Mouse (Mus musculus): ENCODE measurements around the gene Selenos. TPM values are rescaled to one million over a fixed set of nuclear protein-coding genes. Genes with fewer than 3 reads are reported as not detected.

The Selenos gene
- total and polyA plus RNA-seq, 3 experiments, result 30.0 to 51.9 (median 51.6) TPM

- no peak for DNase-seq (ENCODE audit: low spot score)
- H3K9me3 ChIP-seq (replicated peaks), result peaks cover 3% of the 10 kb centered on the region; the same call in 1 of the 2 replicates
- peaks cover 59% of the 10 kb centered on the region for H3K36me3 ChIP-seq (replicated peaks)
- TF ChIP-seq TAL1 (conservative IDR thresholded peaks at IDR 0.05; ENCODE audit: low read depth, low read length), result no peak
- no peak for TF ChIP-seq POLR2AphosphoS5 (IDR thresholded peaks at IDR 0.05; ENCODE audit: insufficient replicate concordance, low read depth, low read length)
- no peak for TF ChIP-seq GATA1 (IDR thresholded peaks at IDR 0.05; ENCODE audit: borderline replicate concordance, low read length)
- no peak overlapping the region for H3K4me3 ChIP-seq (ENCODE audit: low read depth, low read length)
- no peaks in the 10 kb centered on the region for H3K27me3 ChIP-seq (ENCODE audit: insufficient read depth, low read length)
- peaks cover 24% of the 10 kb centered on the region for H3K4me1 ChIP-seq (ENCODE audit: insufficient read depth, low read depth, low read length)
- no peak for ATAC-seq (ENCODE audit: extremely low read depth, insufficient number of reproducible peaks, low FRiP score, poor library complexity, severe bottlenecking)
These were observed 49.4 kb downstream of the Selenos start for GRCm38 (mm10) chr7:66128857-66129256.

DNA sequence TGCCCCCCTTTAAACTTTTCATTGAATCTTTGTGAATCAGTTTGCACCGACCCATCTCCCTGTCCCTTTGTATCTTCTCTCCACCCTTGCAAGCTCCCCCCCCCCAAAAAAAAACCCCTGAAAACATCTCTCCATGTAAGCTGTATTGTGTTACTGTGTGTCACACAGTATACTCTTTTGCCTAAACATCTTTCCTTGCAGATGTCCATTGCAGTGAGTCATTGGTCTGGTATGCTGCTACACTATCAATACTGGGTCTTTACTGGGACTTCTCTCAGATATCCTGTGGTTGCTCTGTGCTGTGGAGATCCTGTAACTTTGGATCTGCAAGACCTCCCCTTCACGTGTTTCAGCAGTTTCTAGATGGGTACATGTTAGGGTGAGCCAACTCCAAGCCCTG is 50.8 kb downstream of the Selenos start:
- peaks cover 21% of the 10 kb centered on the region for H3K4me1 ChIP-seq (ENCODE audit: insufficient read depth, low read depth, low read length)
- H3K27me3 ChIP-seq (ENCODE audit: insufficient read depth, low read length), result no peaks in the 10 kb centered on the region
- DNase-seq (ENCODE audit: low spot score) (no peak), ATAC-seq (ENCODE audit: extremely low read depth, insufficient number of reproducible peaks, low FRiP score, poor library complexity, severe bottlenecking) (no peak)
- TF ChIP-seq GATA2 (IDR thresholded peaks at IDR 0.05; ENCODE audit: borderline replicate concordance, low read depth, low read length) (no peak), POLR2AphosphoS5 (IDR thresholded peaks at IDR 0.05; ENCODE audit: insufficient replicate concordance, low read depth, low read length) (no peak), CTCF (IDR thresholded peaks at IDR 0.05; ENCODE audit: low read depth, low read length) (no peak), TAL1 (conservative IDR thresholded peaks at IDR 0.05; ENCODE audit: low read depth, low read length) (no peak), GATA1 (IDR thresholded peaks at IDR 0.05; ENCODE audit: borderline replicate concordance, low read length) (no peak)
- peaks cover 50% of the 10 kb centered on the region for H3K36me3 ChIP-seq (replicated peaks)
- peaks cover 3% of the 10 kb centered on the region; the same call in 1 of the 2 replicates for H3K9me3 ChIP-seq (replicated peaks)
- H3K4me3 ChIP-seq (ENCODE audit: low read depth, low read length), result no peak overlapping the region

- ATAC-seq (ENCODE audit: extremely low read depth, insufficient number of reproducible peaks, low FRiP score, poor library complexity, severe bottlenecking) (no peak), DNase-seq (ENCODE audit: low spot score) (no peak)
- TF ChIP-seq GATA1 (IDR thresholded peaks at IDR 0.05; ENCODE audit: borderline replicate concordance, low read length), result no peak
- TF ChIP-seq TAL1 (conservative IDR thresholded peaks at IDR 0.05; ENCODE audit: low read depth, low read length), result no peak
- peaks cover 3% of the 10 kb centered on the region; the same call in 1 of the 2 replicates for H3K9me3 ChIP-seq (replicated peaks)
- H3K4me3 ChIP-seq (ENCODE audit: low read depth, low read length), result no peak overlapping the region
- peaks cover 33% of the 10 kb centered on the region for H3K4me1 ChIP-seq (ENCODE audit: insufficient read depth, low read depth, low read length)
- no peaks in the 10 kb centered on the region for H3K27me3 ChIP-seq (ENCODE audit: insufficient read depth, low read length)
- peaks cover 33% of the 10 kb centered on the region for H3K36me3 ChIP-seq (replicated peaks)
These were observed 52.5 kb downstream of the Selenos start for GRCm38 (mm10) chr7:66131776-66132421.

DNA sequence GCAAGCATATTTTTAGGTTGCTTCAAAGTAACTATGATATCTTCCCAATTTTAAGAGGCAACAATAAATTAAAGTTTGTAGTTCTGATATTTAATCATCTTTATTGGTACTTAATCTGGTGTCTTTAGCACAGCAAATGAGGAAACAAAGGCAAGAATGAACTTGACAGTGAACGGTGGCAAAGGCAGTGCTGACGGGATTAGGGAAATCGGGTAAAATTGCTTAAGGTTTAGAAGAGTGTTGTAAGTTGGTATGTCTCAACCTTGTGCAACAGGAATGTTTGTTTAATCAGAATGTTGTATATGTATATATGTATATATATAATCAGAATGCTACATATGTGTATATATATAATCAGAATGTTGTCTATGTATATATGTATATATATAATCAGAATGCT is 54.7 kb downstream of the Selenos start:
- H3K9me3 ChIP-seq (replicated peaks), result peaks cover 3% of the 10 kb centered on the region; the same call in 1 of the 2 replicates
- no peak overlapping the region for H3K4me3 ChIP-seq (ENCODE audit: low read depth, low read length)
- no peak for DNase-seq (ENCODE audit: low spot score)
- no peaks in the 10 kb centered on the region for H3K27me3 ChIP-seq (ENCODE audit: insufficient read depth, low read length)
- H3K36me3 ChIP-seq (replicated peaks), result peaks cover 27% of the 10 kb centered on the region
- no peak for ATAC-seq (ENCODE audit: extremely low read depth, insufficient number of reproducible peaks, low FRiP score, poor library complexity, severe bottlenecking)
- peaks cover 46% of the 10 kb centered on the region for H3K4me1 ChIP-seq (ENCODE audit: insufficient read depth, low read depth, low read length)
- no peak for TF ChIP-seq TAL1 (conservative IDR thresholded peaks at IDR 0.05; ENCODE audit: low read depth, low read length)
- TF ChIP-seq POLR2AphosphoS5 (IDR thresholded peaks at IDR 0.05; ENCODE audit: insufficient replicate concordance, low read depth, low read length), result no peak
- TF ChIP-seq GATA2 (IDR thresholded peaks at IDR 0.05; ENCODE audit: borderline replicate concordance, low read depth, low read length), result no peak
- TF ChIP-seq GATA1 (IDR thresholded peaks at IDR 0.05; ENCODE audit: borderline replicate concordance, low read length), result no peak
- no peak for TF ChIP-seq CTCF (IDR thresholded peaks at IDR 0.05; ENCODE audit: low read depth, low read length)

GRCm38 (mm10) chr7:66135644-66136043 is 56.2 kb downstream of the Selenos start:
- H3K4me1 ChIP-seq (ENCODE audit: insufficient read depth, low read depth, low read length), result peaks cover 55% of the 10 kb centered on the region
- no peak overlapping the region for H3K4me3 ChIP-seq (ENCODE audit: low read depth, low read length)
- DNase-seq (ENCODE audit: low spot score) (no peak), ATAC-seq (ENCODE audit: extremely low read depth, insufficient number of reproducible peaks, low FRiP score, poor library complexity, severe bottlenecking) (no peak)
- H3K36me3 ChIP-seq (replicated peaks), result peaks cover 33% of the 10 kb centered on the region
- peaks cover 3% of the 10 kb centered on the region; the same call in 1 of the 2 replicates for H3K9me3 ChIP-seq (replicated peaks)
- TF ChIP-seq GATA1 (IDR thresholded peaks at IDR 0.05; ENCODE audit: borderline replicate concordance, low read length), result no peak
- no peak for TF ChIP-seq GATA2 (IDR thresholded peaks at IDR 0.05; ENCODE audit: borderline replicate concordance, low read depth, low read length)
- no peak for TF ChIP-seq TAL1 (conservative IDR thresholded peaks at IDR 0.05; ENCODE audit: low read depth, low read length)
- no peak for TF ChIP-seq CTCF (IDR thresholded peaks at IDR 0.05; ENCODE audit: low read depth, low read length)
- TF ChIP-seq POLR2AphosphoS5 (IDR thresholded peaks at IDR 0.05; ENCODE audit: insufficient replicate concordance, low read depth, low read length), result no peak
- no peaks in the 10 kb centered on the region for H3K27me3 ChIP-seq (ENCODE audit: insufficient read depth, low read length)

GRCm38 (mm10) chr7:66136187-66136586 is 56.7 kb downstream of the Selenos start:
- Histone ChIP-seq H3K9me3 (replicated peaks) (peaks cover 3% of the 10 kb centered on the region; the same call in 1 of the 2 replicates), H3K36me3 (replicated peaks) (peaks cover 32% of the 10 kb centered on the region), H3K4me3 (ENCODE audit: low read depth, low read length) (no peak overlapping the region), H3K4me1 (ENCODE audit: insufficient read depth, low read depth, low read length) (peaks cover 56% of the 10 kb centered on the region), H3K27me3 (ENCODE audit: insufficient read depth, low read length) (no peaks in the 10 kb centered on the region)
- TF ChIP-seq POLR2AphosphoS5 (IDR thresholded peaks at IDR 0.05; ENCODE audit: insufficient replicate concordance, low read depth, low read length) (no peak), CTCF (IDR thresholded peaks at IDR 0.05; ENCODE audit: low read depth, low read length) (no peak)
- ATAC-seq (ENCODE audit: extremely low read depth, insufficient number of reproducible peaks, low FRiP score, poor library complexity, severe bottlenecking) (no peak; the same call in 1 of the 2 replicates), DNase-seq (ENCODE audit: low spot score) (no peak)

Data from G1E (cell line).